Mouse (Mus musculus): Measurements from ENCODE around the gene Kcnmb3.

Gene Kcnmb3

GRCm38 (mm10) chr3:32492097-32493090, at the start of gene Kcnmb3:
Gene Kcnmb3, minus strand, starts transcription at chr3:32492231.
- no peak for DNase-seq (ENCODE audit: low read depth)

- DNase-seq (ENCODE audit: low read depth), result no peak
Measured at GRCm38 (mm10) chr3:32538091-32538490, 46.1 kb upstream of the Kcnmb3 start.

- DNase-seq (ENCODE audit: low read depth), result no peak
Measured at GRCm38 (mm10) chr3:32537556-32537955, 45.5 kb upstream of the Kcnmb3 start.

GRCm38 (mm10) chr3:32535692-32536091, 43.7 kb upstream of the Kcnmb3 start:
- DNase-seq (ENCODE audit: low read depth), result no peak

- no peak for DNase-seq (ENCODE audit: low read depth)
Measured at GRCm38 (mm10) chr3:32530041-32530440, 38.0 kb upstream of the Kcnmb3 start.

GRCm38 (mm10) chr3:32529303-32529898, 37.4 kb upstream of the Kcnmb3 start, which contains the start of gene Mfn1:
Gene Mfn1, plus strand, starts transcription at chr3:32529465.
- DNase-seq (ENCODE audit: low read depth), result peak; percentile 91

- DNase-seq (ENCODE audit: low read depth), result no peak
Measured at GRCm38 (mm10) chr3:32527181-32527580, 35.1 kb upstream of the Kcnmb3 start.

GRCm38 (mm10) chr3:32513528-32513927, 21.5 kb upstream of the Kcnmb3 start:
- DNase-seq (ENCODE audit: low read depth), result no peak

GRCm38 (mm10) chr3:32512686-32513284, 20.8 kb upstream of the Kcnmb3 start:
- no peak for DNase-seq (ENCODE audit: low read depth)

- no peak for DNase-seq (ENCODE audit: low read depth)
Measured at GRCm38 (mm10) chr3:32511191-32511550, 19.1 kb upstream of the Kcnmb3 start.

GRCm38 (mm10) chr3:32510375-32511190, 18.6 kb upstream of the Kcnmb3 start:
- DNase-seq (ENCODE audit: low read depth), result peak; percentile 93

GRCm38 (mm10) chr3:32509496-32510374, 17.7 kb upstream of the Kcnmb3 start, which contains the start of gene Zfp639:
Gene Zfp639, plus strand, starts transcription at chr3:32510259.
- no peak for DNase-seq (ENCODE audit: low read depth)

GRCm38 (mm10) chr3:32508666-32509324, 16.8 kb upstream of the Kcnmb3 start:
- DNase-seq (ENCODE audit: low read depth), result peak; percentile 77

GRCm38 (mm10) chr3:32506366-32507225, 14.6 kb upstream of the Kcnmb3 start:
- DNase-seq (ENCODE audit: low read depth), result no peak

GRCm38 (mm10) chr3:32505841-32506240, 13.8 kb upstream of the Kcnmb3 start:
- no peak for DNase-seq (ENCODE audit: low read depth)

- no peak for DNase-seq (ENCODE audit: low read depth)
Measured at GRCm38 (mm10) chr3:32500346-32500745, 8.3 kb upstream of the Kcnmb3 start.

GRCm38 (mm10) chr3:32496711-32497070, 4.7 kb upstream of the Kcnmb3 start:
- DNase-seq (ENCODE audit: low read depth), result no peak

GRCm38 (mm10) chr3:32495856-32496710, 4.1 kb upstream of the Kcnmb3 start:
- no peak for DNase-seq (ENCODE audit: low read depth)

All from c-Kit-positive CD71-negative TER-119-negative erythroid progenitor cells, embryonic 14.5 days (primary cell).